Mouse (Mus musculus) myocyte (in vitro differentiated cells): ENCODE data around the gene Tradd.

Experiments used
- CEBPB ChIP-seq: IDR thresholded peaks from 2 replicates; pipeline ENCODE4 v1.6.1; 2011; ENCODE audit warnings: mild to moderate bottlenecking, moderate library complexity; ENCODE audit not compliant: poor library complexity, insufficient read depth, severe bottlenecking
- E2F4 ChIP-seq: IDR thresholded peaks from one replicate; pipeline ENCODE4 v1.6.1; 2011; ENCODE audit warnings: mild to moderate bottlenecking, control low read depth, moderate library complexity; ENCODE audit not compliant: insufficient read depth
- MAX ChIP-seq: IDR thresholded peaks from one replicate; pipeline ENCODE4 v1.6.1; 2011; ENCODE audit warnings: low read depth, mild to moderate bottlenecking, control low read depth
- MYOD1 ChIP-seq, 3 experiments: IDR thresholded peaks; one replicate each; pipeline ENCODE4 v1.6.1; 2011; ENCODE audit warnings: control low read depth in 2 of 3, low read depth in 2 of 3, mild to moderate bottlenecking in 2 of 3, moderate library complexity in 1 of 3; ENCODE audit not compliant: insufficient read length in 2 of 3, control insufficient read depth in 1 of 3
- MYOG ChIP-seq, 3 experiments: IDR thresholded peaks; one replicate each; pipeline ENCODE4 v1.6.1; 2011; ENCODE audit warnings: control low read depth in 2 of 3, low read depth in 2 of 3, mild to moderate bottlenecking in 2 of 3; ENCODE audit not compliant: insufficient read length in 2 of 3, control insufficient read depth in 1 of 3, insufficient read depth in 1 of 3
- POLR2A ChIP-seq: IDR thresholded peaks from one replicate; pipeline ENCODE4 v1.6.1; 2011; ENCODE audit warnings: low read depth, mild to moderate bottlenecking, control low read depth, moderate library complexity; ENCODE audit not compliant: insufficient read length
- POLR2AphosphoS2 ChIP-seq: IDR thresholded peaks from one replicate; pipeline ENCODE4 v1.6.1; 2011; ENCODE audit warnings: low read depth, control low read depth; ENCODE audit not compliant: insufficient read length
- SRF ChIP-seq: IDR thresholded peaks from one replicate; pipeline ENCODE4 v1.6.1; 2011; ENCODE audit warnings: low read depth; ENCODE audit not compliant: control insufficient read depth, insufficient read length
- TCF12 ChIP-seq: IDR thresholded peaks from one replicate; pipeline ENCODE4 v1.6.1; 2011; ENCODE audit warnings: mild to moderate bottlenecking, control low read depth; ENCODE audit not compliant: poor library complexity, insufficient read depth, severe bottlenecking
- USF1 ChIP-seq: IDR thresholded peaks from one replicate; pipeline ENCODE4 v1.6.1; 2011; ENCODE audit warnings: low read depth, mild to moderate bottlenecking, control low read depth, moderate library complexity

GRCm38 (mm10) chr8:105295895-105296573 is 31.6 kb upstream of the Tradd start, which contains the start of gene Exoc3l:
- no peak for TF ChIP-seq TCF12
- no peak for TF ChIP-seq SRF
- TF ChIP-seq POLR2A = no peak
- TF ChIP-seq USF1 = no peak
- no peak for TF ChIP-seq E2F4
- TF ChIP-seq MAX = no peak
- no peak for TF ChIP-seq MYOD1 (IDR thresholded peaks at IDR 0.05; ENCODE audit: control insufficient read depth in 1 of 3, insufficient read length in 2 of 3, low read depth in 2 of 3)
- no peak for TF ChIP-seq CEBPB
- TF ChIP-seq POLR2AphosphoS2 = no peak
- TF ChIP-seq MYOG (IDR thresholded peaks at IDR 0.05; ENCODE audit: control insufficient read depth in 1 of 3, insufficient read depth in 1 of 3, insufficient read length in 2 of 3, low read depth in 2 of 3) = no peak
